Mouse (Mus musculus) hindbrain, embryonic 14.5 days (tissue): ENCODE results near the gene Taf4. TPM values are rescaled to one million over a fixed set of nuclear protein-coding genes. Genes with fewer than 3 reads are reported as not detected.

Experiments
- ATAC-seq: fragments of 200-750 bp; cut with Nextera tagmentation; 2 replicates; pipeline ENCODE4 v1.8.0; 2017; ENCODE audit warnings: moderate number of reproducible peaks, mild to moderate bottlenecking, moderate TSS enrichment, moderate library complexity; ENCODE audit not compliant: low FRiP score
- DNase-seq: peaks from one replicate; pipeline ENCODE4 v3.0.0-alpha.2; 2015; ENCODE audit warnings: low spot score
- H3K27ac ChIP-seq: fragments of 300-500 bp; sonication (generic); 2 replicates; pipeline ENCODE4 v1.5.1; 2014; ENCODE audit warnings: mild to moderate bottlenecking, moderate library complexity
- H3K27me3 ChIP-seq: fragments of 300-500 bp; sonication (generic); 2 replicates; pipeline ENCODE4 v1.6.1; 2014; ENCODE audit warnings: mild to moderate bottlenecking, low read length, mixed read lengths; ENCODE audit not compliant: control insufficient read depth, insufficient read depth
- H3K36me3 ChIP-seq: fragments of 300-500 bp; sonication (generic); replicated peaks from 2 replicates; pipeline ENCODE4 v1.6.1; 2014; ENCODE audit not compliant: control insufficient read depth, insufficient read depth
- H3K4me1 ChIP-seq: fragments of 300-500 bp; sonication (generic); replicated peaks from 2 replicates; pipeline ENCODE4 v1.6.1; 2014; ENCODE audit warnings: antibody characterized with exemption, low read length, mixed read lengths; ENCODE audit not compliant: control insufficient read depth, insufficient read depth
- H3K4me2 ChIP-seq: fragments of 300-500 bp; sonication (generic); replicated peaks from 2 replicates; pipeline ENCODE4 v1.6.1; 2014; ENCODE audit warnings: mild to moderate bottlenecking, moderate library complexity
- H3K4me3 ChIP-seq: fragments of 300-500 bp; sonication (generic); replicated peaks from 2 replicates; pipeline ENCODE4 v1.5.1; 2014; ENCODE audit warnings: mild to moderate bottlenecking, low read length
- H3K9ac ChIP-seq: fragments of 300-500 bp; sonication (generic); 2 replicates; pipeline ENCODE4 v1.6.1; 2014
- H3K9me3 ChIP-seq: fragments of 300-500 bp; sonication (generic); 2 replicates; pipeline ENCODE4 v1.6.1; 2016; ENCODE audit warnings: low read length; ENCODE audit not compliant: control insufficient read depth
- WGBS: fragments of 180-500 bp; shearing (Covaris S2); extraction: QIAGEN DNeasy Blood & Tissue Kit; methylation state at CpG from one replicate; pipeline ENCODE4 v1.1.7; 2014; 5-methylcytosine and 5-hydroxymethylcytosine counted together
- polyA plus RNA-seq: library from polyadenylated mRNA; unstranded; fragments of >200 nt; fragmentation: Nextera tagmentation; extraction: Ambion mirVana; gene quantifications from 2 replicates; pipeline ENCODE4 v1.2.1, GENCODE M21; 2014

Gene Taf4
- polyA plus RNA-seq, result 4.4 and 4.9 TPM in 2 replicates

- peak; percentile 94 for ATAC-seq
- under 1% methylated on average over 59 of the region's 84 CpGs for WGBS
Measured at GRCm38 (mm10) chr2:179976628-179977343, at the start of gene Taf4. TSS of gene Taf4 (minus strand) at chr2:179976646.

DNA sequence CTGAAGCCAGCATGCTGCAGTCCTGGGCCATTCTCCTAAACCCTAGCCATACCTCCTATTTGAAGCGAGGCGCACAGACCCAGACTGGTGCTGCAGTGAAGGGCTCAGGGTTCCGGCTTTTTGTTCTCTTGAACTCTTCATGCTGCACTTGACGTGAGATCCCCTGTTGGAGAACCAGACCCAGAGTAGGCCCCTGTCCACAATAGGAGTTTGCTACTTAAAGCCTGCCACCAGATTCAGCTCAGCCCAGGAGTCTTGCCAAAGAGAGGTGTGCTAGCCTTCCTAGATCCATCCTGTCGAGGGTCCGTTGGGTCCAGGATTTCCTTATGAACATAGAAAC is 49.4 kb upstream of the Taf4 start:
- no peaks in the 10 kb centered on the region for H3K9me3 ChIP-seq
- peaks cover 20% of the 10 kb centered on the region for H3K27me3 ChIP-seq
- under 1% methylated on average over 6 of the region's 6 CpGs for WGBS
- H3K4me1 ChIP-seq, result peaks cover 32% of the 10 kb centered on the region
- H3K9ac ChIP-seq, result peak overlapping the region; percentile 97
- peak overlapping the region; percentile 94 for H3K27ac ChIP-seq
- peak overlapping the region; percentile 98 for H3K4me2 ChIP-seq
- DNase-seq, result no peak
- ATAC-seq, result no peak
- peak overlapping the region; percentile 99 for H3K4me3 ChIP-seq
- H3K36me3 ChIP-seq, result peaks cover 34% of the 10 kb centered on the region

More at GRCm38 (mm10) chr2:179976628-179977343, at the start of gene Taf4:
- H3K27ac ChIP-seq, result peak within 1 kb of the TSS; percentile 90
- H3K4me1 ChIP-seq, result peaks cover 30% of the 10 kb centered on the region
- H3K4me2 ChIP-seq, result peak within 1 kb of the TSS; percentile 100
- H3K4me3 ChIP-seq, result peak within 1 kb of the TSS; percentile 65
- DNase-seq, result peak; percentile 91
- peak within 1 kb of the TSS; percentile 85 for H3K9ac ChIP-seq
- H3K27me3 ChIP-seq, result no peaks in the 10 kb centered on the region
- no peaks in the 10 kb centered on the region for H3K9me3 ChIP-seq
- H3K36me3 ChIP-seq, result no peaks in the 10 kb centered on the region

DNA sequence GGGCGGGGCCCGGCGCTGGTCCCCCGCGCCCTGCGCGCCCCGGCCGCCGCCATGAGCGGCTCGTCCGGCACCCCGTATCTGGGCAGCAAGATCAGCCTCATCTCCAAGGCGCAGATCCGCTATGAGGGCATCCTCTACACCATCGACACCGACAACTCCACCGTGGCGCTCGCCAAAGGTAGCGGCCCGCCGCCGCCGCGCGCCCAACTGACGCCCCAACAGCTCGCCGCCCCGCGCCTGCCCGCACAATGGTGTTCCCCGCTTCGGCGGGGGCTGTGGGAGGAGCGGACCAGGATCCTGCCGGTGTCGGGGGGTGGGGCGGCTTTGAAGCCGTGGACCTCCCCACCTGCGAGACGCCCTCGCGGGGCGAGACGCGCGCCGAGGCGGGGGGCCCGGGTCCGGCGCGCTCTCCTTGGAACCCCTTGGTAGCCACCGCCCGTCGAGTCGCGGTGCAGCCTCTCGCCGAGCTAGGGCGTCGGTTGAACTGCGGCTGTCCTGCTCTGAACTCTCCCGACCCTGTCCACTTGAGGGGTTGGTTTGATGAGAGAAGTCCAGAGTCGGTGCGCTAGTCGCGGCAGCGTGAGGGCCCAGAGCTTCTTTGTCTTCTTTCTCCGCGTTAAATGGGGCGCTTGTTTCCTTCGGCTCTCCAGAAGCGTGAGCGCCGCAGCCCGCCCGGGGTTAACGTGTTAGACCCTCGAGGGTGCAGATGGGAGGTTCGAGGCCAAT is 48.9 kb upstream of the Taf4 start:
- peak overlapping the region; percentile 97 for H3K9ac ChIP-seq
- H3K9me3 ChIP-seq, result no peaks in the 10 kb centered on the region
- ATAC-seq (peak; percentile 0; the same call in 1 of the 2 replicates), DNase-seq (peak; percentile 35)
- WGBS, result under 1% methylated on average over 59 of the region's 84 CpGs
- H3K4me2 ChIP-seq, result peak overlapping the region; percentile 98
- peak overlapping the region; percentile 99 for H3K4me3 ChIP-seq
- peak overlapping the region; percentile 94 for H3K27ac ChIP-seq
- peaks cover 32% of the 10 kb centered on the region for H3K4me1 ChIP-seq
- H3K27me3 ChIP-seq, result peaks cover 20% of the 10 kb centered on the region
- peaks cover 29% of the 10 kb centered on the region for H3K36me3 ChIP-seq

DNA sequence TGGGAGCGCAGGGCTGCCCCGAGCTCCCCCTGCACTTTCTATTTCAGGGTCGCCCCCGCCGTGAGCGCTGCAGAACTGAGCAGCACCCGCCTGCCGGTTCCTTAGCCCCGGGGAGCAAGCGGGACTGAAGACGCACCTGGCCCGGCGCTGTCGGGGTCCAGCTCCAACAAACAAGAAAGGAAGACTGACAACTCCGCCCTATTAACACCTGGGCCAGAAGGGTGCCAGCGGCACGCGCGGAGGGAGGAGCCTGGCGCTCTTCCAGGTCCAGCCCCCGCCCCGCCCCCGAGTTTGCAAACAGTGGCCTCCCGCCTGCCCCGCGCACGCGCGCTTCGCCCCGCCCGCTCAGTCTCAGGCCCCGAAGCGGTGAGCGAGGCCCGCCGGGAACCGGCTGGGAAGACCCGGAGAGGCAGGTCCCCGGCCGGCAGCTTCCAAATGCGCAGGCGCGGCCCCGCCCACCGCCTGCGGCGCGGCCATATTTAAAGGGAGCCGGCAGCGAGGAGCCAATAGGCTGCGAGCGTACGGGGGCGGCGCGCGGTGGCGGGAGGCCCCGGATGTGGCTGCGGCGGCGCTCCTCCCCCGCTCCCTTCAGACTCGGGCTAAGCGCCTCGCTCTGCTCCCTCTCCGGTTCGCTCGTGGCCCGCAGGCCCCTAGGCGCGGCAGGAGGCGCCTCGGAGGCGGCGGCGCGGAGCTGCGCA is 48.1 kb upstream of the Taf4 start, which contains the start of gene Lsm14b:
Gene Lsm14b, plus strand, starts transcription at position 587 of the 698 bp plus-strand sequence.
- DNase-seq (peak; percentile 99), ATAC-seq (peak; percentile 95)
- H3K4me2 ChIP-seq, result peak within 1 kb of the TSS; percentile 98
- WGBS, result under 1% methylated on average over 53 of the region's 80 CpGs
- peaks cover 20% of the 10 kb centered on the region for H3K27me3 ChIP-seq
- peak within 1 kb of the TSS; percentile 94 for H3K27ac ChIP-seq
- peak within 1 kb of the TSS; percentile 97 for H3K9ac ChIP-seq
- peak within 1 kb of the TSS; percentile 99 for H3K4me3 ChIP-seq
- no peaks in the 10 kb centered on the region for H3K9me3 ChIP-seq
- peaks cover 32% of the 10 kb centered on the region for H3K4me1 ChIP-seq
- H3K36me3 ChIP-seq, result peaks cover 21% of the 10 kb centered on the region

GRCm38 (mm10) chr2:180022751-180023150 is 46.3 kb upstream of the Taf4 start:
- ATAC-seq (no peak), DNase-seq (no peak)
- 60% methylated on average over 6 of the region's 6 CpGs for WGBS

DNA sequence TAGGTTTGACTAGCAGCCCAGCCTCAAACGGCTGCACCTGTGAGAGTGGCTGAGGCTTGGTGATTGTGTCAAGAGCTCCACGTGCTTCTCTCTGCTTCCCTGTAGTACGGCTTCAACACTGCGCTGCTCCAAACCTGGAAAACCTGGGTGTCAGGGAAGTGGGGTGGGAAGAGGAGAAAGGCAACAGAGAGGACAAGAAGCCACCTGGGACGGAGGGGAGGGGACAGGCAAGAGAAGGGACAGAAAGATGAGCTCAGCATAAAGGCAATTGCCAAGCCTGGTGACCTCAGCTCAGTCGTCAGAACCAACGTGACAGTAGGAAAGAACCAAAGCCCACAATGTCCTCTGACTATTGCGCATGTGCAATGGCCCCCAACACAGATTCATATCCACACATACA is 44.5 kb upstream of the Taf4 start:
- H3K4me3 ChIP-seq, result no peak overlapping the region
- 87% methylated on average over 8 of the region's 8 CpGs for WGBS
- no peak overlapping the region for H3K9ac ChIP-seq
- no peak overlapping the region for H3K27ac ChIP-seq
- H3K36me3 ChIP-seq, result no peaks in the 10 kb centered on the region
- no peak overlapping the region for H3K4me2 ChIP-seq
- no peaks in the 10 kb centered on the region for H3K9me3 ChIP-seq
- H3K4me1 ChIP-seq, result peaks cover under 1% of the 10 kb centered on the region; the same call in 1 of the 2 replicates
- DNase-seq, result no peak
- no peak for ATAC-seq
- H3K27me3 ChIP-seq, result peaks cover 20% of the 10 kb centered on the region

More at GRCm38 (mm10) chr2:180022751-180023150, 46.3 kb upstream of the Taf4 start:
- Histone ChIP-seq H3K27me3 (peaks cover 20% of the 10 kb centered on the region), H3K9me3 (no peaks in the 10 kb centered on the region), H3K4me1 (peaks cover 19% of the 10 kb centered on the region), H3K4me2 (no peak overlapping the region), H3K9ac (no peak overlapping the region), H3K27ac (no peak overlapping the region), H3K4me3 (no peak overlapping the region), H3K36me3 (peaks cover 3% of the 10 kb centered on the region)

- ATAC-seq (no peak), DNase-seq (no peak)
- no peak overlapping the region for H3K27ac ChIP-seq
- peaks cover 20% of the 10 kb centered on the region for H3K27me3 ChIP-seq
- H3K4me2 ChIP-seq, result no peak overlapping the region
- H3K4me1 ChIP-seq, result no peaks in the 10 kb centered on the region
- H3K36me3 ChIP-seq, result no peaks in the 10 kb centered on the region
- no peak overlapping the region for H3K9ac ChIP-seq
- H3K9me3 ChIP-seq, result no peaks in the 10 kb centered on the region
- 76% methylated on average over 7 of the region's 7 CpGs for WGBS
- no peak overlapping the region for H3K4me3 ChIP-seq
Measured at GRCm38 (mm10) chr2:180020091-180020661, 43.7 kb upstream of the Taf4 start.

GRCm38 (mm10) chr2:180018573-180018972 is 42.1 kb upstream of the Taf4 start:
- Histone ChIP-seq H3K9ac (no peak overlapping the region), H3K4me2 (no peak overlapping the region), H3K9me3 (no peaks in the 10 kb centered on the region), H3K4me1 (no peaks in the 10 kb centered on the region), H3K27ac (no peak overlapping the region), H3K27me3 (peaks cover 20% of the 10 kb centered on the region), H3K36me3 (no peaks in the 10 kb centered on the region), H3K4me3 (no peak overlapping the region)
- ATAC-seq (no peak), DNase-seq (no peak)
- 89% methylated on average over 9 of the region's 9 CpGs for WGBS

DNA sequence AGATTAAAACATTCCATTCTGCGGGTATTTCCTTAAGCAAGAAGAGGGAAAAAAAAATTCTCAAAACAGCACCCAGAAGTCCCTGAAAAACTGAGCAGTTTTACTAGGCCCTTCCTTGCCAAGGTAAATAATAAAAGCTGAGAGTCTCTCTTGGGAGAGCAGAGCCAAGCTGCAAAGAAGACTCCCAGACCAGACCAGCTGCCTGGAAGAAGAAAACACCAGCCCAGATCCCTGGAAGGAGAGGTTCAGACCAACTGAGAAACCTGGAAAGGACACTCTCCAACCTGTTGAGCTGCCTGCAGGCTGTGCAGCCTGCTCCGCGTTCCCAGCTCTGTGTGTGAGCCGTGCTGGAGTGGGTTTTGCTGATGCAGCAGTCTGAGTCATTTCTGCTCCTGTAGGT is 41.2 kb upstream of the Taf4 start:
- H3K9ac ChIP-seq, result no peak overlapping the region

More for the DNA sequence above, 41.2 kb upstream of the Taf4 start:
- 74% methylated on average over 4 of the region's 4 CpGs for WGBS
- Histone ChIP-seq H3K9me3 (no peaks in the 10 kb centered on the region), H3K27me3 (peaks cover 12% of the 10 kb centered on the region), H3K4me3 (no peak overlapping the region), H3K36me3 (no peaks in the 10 kb centered on the region), H3K27ac (no peak overlapping the region), H3K4me2 (no peak overlapping the region), H3K4me1 (no peaks in the 10 kb centered on the region)
- DNase-seq (no peak), ATAC-seq (no peak)
